Mouse (Mus musculus): ENCODE results near the gene Odf3b.

Odf3b gene

DNA sequence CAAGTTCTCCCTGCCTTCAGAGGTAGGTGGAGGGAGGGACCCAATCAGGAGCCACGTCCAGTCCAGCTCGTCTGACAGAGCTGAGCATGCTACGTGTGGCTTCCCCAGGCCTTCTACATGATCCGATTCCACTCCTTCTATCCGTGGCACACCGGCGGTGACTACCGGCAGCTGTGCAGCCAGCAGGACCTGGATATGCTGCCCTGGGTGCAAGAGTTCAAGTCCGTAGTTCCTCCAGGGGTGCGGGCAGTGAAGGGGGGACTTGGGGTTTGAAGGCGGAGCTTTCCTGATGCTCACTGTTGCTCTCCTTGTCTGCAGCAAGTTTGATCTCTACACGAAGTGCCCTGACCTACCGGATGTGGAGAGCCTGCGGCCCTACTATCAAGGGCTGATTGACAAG is 42.7 kb downstream of the Odf3b start:
- DNase-seq (ENCODE audit: low spot score in 2 of 2) = no peak

DNA sequence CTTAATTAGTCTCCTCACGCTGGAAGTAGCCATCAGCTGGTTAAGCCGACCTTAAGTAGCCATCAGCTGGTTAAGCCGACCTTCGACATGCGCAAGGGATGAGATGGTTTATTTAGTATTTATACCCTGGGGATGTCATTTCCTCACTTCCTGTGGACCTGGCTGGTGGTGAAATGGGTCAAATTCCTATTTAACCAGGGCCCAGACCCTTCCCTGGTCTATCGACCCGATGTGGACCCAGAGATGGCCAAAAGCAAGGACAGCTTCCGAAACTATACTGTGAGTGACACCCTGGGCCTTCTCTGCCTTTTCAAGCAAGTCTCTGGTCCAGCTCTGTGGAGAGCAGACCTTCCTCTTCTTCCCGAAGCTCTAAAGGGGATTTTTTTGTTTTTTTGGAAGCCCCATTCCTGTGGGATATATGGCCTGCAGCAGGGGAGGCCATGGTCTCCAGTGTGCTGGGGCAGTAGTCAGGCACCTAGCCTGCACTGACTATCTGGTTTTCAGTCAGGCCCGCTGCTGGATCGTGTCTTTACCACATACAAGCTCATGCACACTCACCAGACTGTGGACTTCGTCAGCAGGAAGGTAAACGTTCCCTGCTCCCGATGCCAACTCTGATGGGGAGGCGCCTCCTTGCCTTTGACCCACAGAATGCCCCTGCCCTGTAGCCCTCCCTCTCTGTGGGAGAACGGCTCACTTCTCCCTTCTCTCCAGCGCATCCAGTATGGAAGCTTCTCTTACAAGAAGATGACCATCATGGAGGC is 44.1 kb downstream of the Odf3b start:
- DNase-seq (ENCODE audit: low spot score in 2 of 2) = no peak

- no peak for DNase-seq (ENCODE audit: low spot score in 2 of 2)
Observed at GRCm38 (mm10) chr15:89334271-89334670, 44.8 kb downstream of the Odf3b start, which contains the start of gene Miox. TSS of gene Miox (plus strand) at chr15:89334398.
